Mouse (Mus musculus): ENCODE results near the gene Ttc29.

- TF ChIP-seq CTCF (conservative IDR thresholded peaks at IDR 0.05; ENCODE audit: low read length), result no peak
- TF ChIP-seq POU5F1 (IDR thresholded peaks at IDR 0.05; ENCODE audit: borderline replicate concordance, low read length), result no peak
Measured at GRCm38 (mm10) chr8:78265506-78265905, 52.4 kb downstream of the Ttc29 start.

Data from E14TG2a.4 (cell line).